Mouse (Mus musculus) kidney, postnatal 25 days (tissue): ENCODE measurements around the gene Coq8b.

Experiments used
- DNase-seq, 2 experiments: peaks; one replicate each; pipeline ENCODE4 v3.0.0; 2021; ENCODE audit warnings: mixed read lengths in 2 of 2

The Coq8b gene

GRCm38 (mm10) chr7:27274916-27275315 lies 42.1 kb downstream of the Coq8b start:
- no peak for DNase-seq

- DNase-seq = peak in 1 of 2 experiments; percentile 10
These were observed 43.2 kb downstream of the Coq8b start for GRCm38 (mm10) chr7:27276021-27276420.

GRCm38 (mm10) chr7:27277191-27277590 lies 44.4 kb downstream of the Coq8b start:
- DNase-seq = no peak

- no peak for DNase-seq
These were observed 48.9 kb downstream of the Coq8b start for GRCm38 (mm10) chr7:27281717-27282116.

- no peak for DNase-seq
These were observed 49.4 kb downstream of the Coq8b start for GRCm38 (mm10) chr7:27282225-27282624.

- DNase-seq = peak; percentile 32 to 60
These were observed 52.3 kb downstream of the Coq8b start for GRCm38 (mm10) chr7:27284865-27285697.

- DNase-seq = peak; percentile 76 to 82
These were observed 52.9 kb downstream of the Coq8b start for GRCm38 (mm10) chr7:27285698-27286066.

GRCm38 (mm10) chr7:27288732-27289131 lies 55.9 kb downstream of the Coq8b start:
- no peak for DNase-seq

- DNase-seq = no peak
These were observed 57.7 kb downstream of the Coq8b start for GRCm38 (mm10) chr7:27290555-27290954.

GRCm38 (mm10) chr7:27291795-27292466 lies 59.1 kb downstream of the Coq8b start:
- DNase-seq = peak; percentile 30 to 75

- DNase-seq = peak; percentile 41 to 67
These were observed 63.1 kb downstream of the Coq8b start for GRCm38 (mm10) chr7:27295956-27296355.

GRCm38 (mm10) chr7:27296518-27296917 lies 63.7 kb downstream of the Coq8b start:
- no peak for DNase-seq

- no peak for DNase-seq
These were observed 65.3 kb downstream of the Coq8b start for GRCm38 (mm10) chr7:27298033-27298610.

- DNase-seq = no peak
These were observed 66.0 kb downstream of the Coq8b start for GRCm38 (mm10) chr7:27298816-27299215.

- DNase-seq = no peak
These were observed 67.5 kb downstream of the Coq8b start for GRCm38 (mm10) chr7:27300351-27300750.

GRCm38 (mm10) chr7:27300801-27301200 lies 68.0 kb downstream of the Coq8b start:
- DNase-seq = no peak

GRCm38 (mm10) chr7:27302172-27302571 lies 69.3 kb downstream of the Coq8b start:
- DNase-seq = peak; percentile 76 to 78

- no peak for DNase-seq
These were observed 72.4 kb downstream of the Coq8b start for GRCm38 (mm10) chr7:27305091-27305730.

- peak in 1 of 2 experiments; percentile 59 for DNase-seq
These were observed 73.6 kb downstream of the Coq8b start for GRCm38 (mm10) chr7:27306161-27307160.

- DNase-seq = peak in 1 of 2 experiments; percentile 39
These were observed 74.7 kb downstream of the Coq8b start for GRCm38 (mm10) chr7:27307551-27307950.
